Mouse (Mus musculus) small intestine, adult 2 months (tissue): ENCODE measurements at regions not wholly inside any gene's neighbourhood (a gene's known extent, or its start where the extent isn't known, plus 50 kb on each side); places are given as distances from the start of the nearest gene placed in this dataset.

ENCODE experiments used
- CTCF ChIP-seq: fragments of 200-500 bp; IDR thresholded peaks from 2 replicates; pipeline ENCODE4 v1.5.1; 2012; ENCODE audit warnings: low read depth, mild to moderate bottlenecking, control low read depth, inconsistent platforms, low read length, moderate library complexity, mixed read lengths; ENCODE audit not compliant: insufficient replicate concordance, insufficient read length; ENCODE audit errors: extremely low read depth
- POLR2A ChIP-seq: fragments of 200-500 bp; IDR thresholded peaks from 2 replicates; pipeline ENCODE4 v1.6.1; 2012; ENCODE audit warnings: low read depth, mild to moderate bottlenecking, control low read depth, inconsistent platforms, low read length, moderate library complexity

DNA sequence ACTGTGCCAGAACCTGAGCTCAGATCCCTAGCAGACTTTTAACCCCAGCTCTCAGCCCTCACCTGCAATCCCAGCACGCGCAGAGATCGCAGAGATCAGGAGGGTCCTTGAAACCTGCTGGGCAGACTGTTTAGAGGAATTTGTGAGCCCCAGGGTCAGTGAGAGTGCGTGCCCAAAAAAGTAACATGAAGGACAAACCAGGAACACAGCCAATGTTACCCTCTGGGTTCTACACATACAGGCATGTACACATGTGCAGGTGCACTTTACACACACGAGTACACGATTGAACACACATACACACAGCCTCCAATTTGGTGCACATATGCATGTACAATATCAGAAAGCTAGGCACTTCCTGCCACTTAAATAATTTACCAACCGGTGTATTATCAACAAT lies 183.9 kb upstream of the Arg1 start:
- TF ChIP-seq CTCF: no peak
- TF ChIP-seq POLR2A: no peak
